Mouse (Mus musculus): ENCODE results near the gene Dync1li2. TPM values are rescaled to one million over a fixed set of nuclear protein-coding genes. Genes with fewer than 3 reads are reported as not detected.
A peak's percentile ranks its signal among the peaks of the same experiment; 100 is the strongest.

Gene Dync1li2
- polyA plus RNA-seq (2014; fragmentation: Nextera tagmentation; extraction: Ambion mirVana): 25.8 and 56.6 TPM in 2 replicates

GRCm38 (mm10) chr8:104442299-104443124, at the start of gene Dync1li2:
Gene Dync1li2 (minus strand): TSS chr8:104443047.
- Histone ChIP-seq H3K27ac (ENCODE audit: low read depth, low read length) (peak within 1 kb of the TSS; percentile 84), H3K9me3 (ENCODE audit: control insufficient read depth, low read length) (no peaks in the 10 kb centered on the region), H3K27me3 (ENCODE audit: control insufficient read depth, insufficient read depth, low read length) (no peaks in the 10 kb centered on the region), H3K4me3 (ENCODE audit: low read length) (peak within 1 kb of the TSS; percentile 94), H3K9ac (ENCODE audit: low read depth, low read length) (peak within 1 kb of the TSS; percentile 93), H3K36me3 (ENCODE audit: control insufficient read depth, insufficient read depth, low read length) (peaks cover 30% of the 10 kb centered on the region), H3K4me1 (ENCODE audit: control insufficient read depth, insufficient read depth, low read length) (peaks cover 9% of the 10 kb centered on the region), H3K4me2 (replicated peaks; ENCODE audit: low read depth, low read length) (peak within 1 kb of the TSS; percentile 85)
- peak; percentile 91 for ATAC-seq (ENCODE audit: low FRiP score, low TSS enrichment)
- under 1% methylated on average over 75 of the region's 75 CpGs for WGBS

- WGBS: 69% methylated on average over 1 of the region's 1 CpGs
- Histone ChIP-seq H3K4me1 (ENCODE audit: control insufficient read depth, insufficient read depth, low read length) (no peaks in the 10 kb centered on the region), H3K27me3 (ENCODE audit: control insufficient read depth, insufficient read depth, low read length) (no peaks in the 10 kb centered on the region), H3K4me2 (replicated peaks; ENCODE audit: low read depth, low read length) (no peak overlapping the region), H3K4me3 (ENCODE audit: low read length) (no peak overlapping the region), H3K36me3 (ENCODE audit: control insufficient read depth, insufficient read depth, low read length) (no peaks in the 10 kb centered on the region), H3K9ac (ENCODE audit: low read depth, low read length) (no peak overlapping the region), H3K9me3 (ENCODE audit: control insufficient read depth, low read length) (no peaks in the 10 kb centered on the region), H3K27ac (ENCODE audit: low read depth, low read length) (no peak overlapping the region)
- ATAC-seq (ENCODE audit: low FRiP score, low TSS enrichment): no peak
These were observed 36.2 kb upstream of the Dync1li2 start for GRCm38 (mm10) chr8:104479091-104479490.

DNA sequence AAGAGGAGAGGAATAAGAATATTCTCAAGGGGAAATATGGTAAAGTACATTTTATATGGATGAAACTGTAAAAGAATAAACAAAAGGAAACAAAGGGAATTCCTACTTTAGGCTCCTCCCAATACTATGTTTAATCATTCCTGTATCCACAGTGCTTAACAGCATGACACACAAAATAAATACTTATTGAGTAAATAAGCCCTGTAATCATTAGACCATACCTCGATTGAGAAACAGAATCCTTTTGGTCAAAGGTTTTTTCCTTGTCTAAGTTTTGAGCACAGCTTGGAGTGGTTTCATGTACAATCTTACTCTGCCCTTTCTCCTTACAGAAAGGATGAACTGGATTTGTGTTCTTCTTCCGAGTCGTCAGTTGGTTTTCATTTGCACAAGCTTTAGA, 29.6 kb upstream of the Dync1li2 start:
- Histone ChIP-seq H3K27ac (ENCODE audit: low read depth, low read length) (no peak overlapping the region), H3K4me2 (replicated peaks; ENCODE audit: low read depth, low read length) (no peak overlapping the region), H3K27me3 (ENCODE audit: control insufficient read depth, insufficient read depth, low read length) (no peaks in the 10 kb centered on the region), H3K4me1 (ENCODE audit: control insufficient read depth, insufficient read depth, low read length) (no peaks in the 10 kb centered on the region), H3K9me3 (ENCODE audit: control insufficient read depth, low read length) (no peaks in the 10 kb centered on the region), H3K36me3 (ENCODE audit: control insufficient read depth, insufficient read depth, low read length) (no peaks in the 10 kb centered on the region), H3K9ac (ENCODE audit: low read depth, low read length) (no peak overlapping the region), H3K4me3 (ENCODE audit: low read length) (no peak overlapping the region)
- WGBS: 82% methylated on average over 3 of the region's 3 CpGs
- no peak for ATAC-seq (ENCODE audit: low FRiP score, low TSS enrichment)

- no peak overlapping the region for H3K4me3 ChIP-seq (ENCODE audit: low read length)
- H3K9ac ChIP-seq (ENCODE audit: low read depth, low read length): no peak overlapping the region
- H3K4me1 ChIP-seq (ENCODE audit: control insufficient read depth, insufficient read depth, low read length): no peaks in the 10 kb centered on the region
- H3K36me3 ChIP-seq (ENCODE audit: control insufficient read depth, insufficient read depth, low read length): no peaks in the 10 kb centered on the region
- no peak overlapping the region for H3K27ac ChIP-seq (ENCODE audit: low read depth, low read length)
- no peaks in the 10 kb centered on the region for H3K9me3 ChIP-seq (ENCODE audit: control insufficient read depth, low read length)
- no peak for ATAC-seq (ENCODE audit: low FRiP score, low TSS enrichment)
- no peaks in the 10 kb centered on the region for H3K27me3 ChIP-seq (ENCODE audit: control insufficient read depth, insufficient read depth, low read length)
- H3K4me2 ChIP-seq (replicated peaks; ENCODE audit: low read depth, low read length): no peak overlapping the region
- 70% methylated on average over 2 of the region's 2 CpGs for WGBS
These were observed 24.6 kb upstream of the Dync1li2 start for GRCm38 (mm10) chr8:104467463-104467862.

DNA sequence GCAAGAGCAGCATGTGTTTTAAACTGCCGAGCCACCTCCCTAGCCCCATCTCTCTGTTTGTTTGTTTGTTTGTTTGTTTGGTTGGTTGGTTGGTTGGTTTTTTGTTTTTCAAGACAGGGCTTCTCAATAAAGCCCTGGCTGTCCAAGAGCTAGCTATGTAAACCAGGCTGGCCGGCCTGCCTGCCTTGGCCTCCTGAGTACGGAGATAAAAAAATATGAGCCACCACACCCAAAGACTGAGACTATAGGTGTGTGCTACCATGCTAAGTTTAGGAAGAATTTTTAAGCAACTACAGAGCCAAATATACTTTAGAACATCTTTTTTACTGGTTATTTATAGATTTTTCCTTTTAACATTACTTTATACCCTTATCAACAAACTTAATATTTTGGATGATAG, 9.3 kb upstream of the Dync1li2 start:
- Histone ChIP-seq H3K4me3 (ENCODE audit: low read length) (no peak overlapping the region), H3K9ac (ENCODE audit: low read depth, low read length) (no peak overlapping the region), H3K36me3 (ENCODE audit: control insufficient read depth, insufficient read depth, low read length) (no peaks in the 10 kb centered on the region), H3K27me3 (ENCODE audit: control insufficient read depth, insufficient read depth, low read length) (no peaks in the 10 kb centered on the region), H3K4me1 (ENCODE audit: control insufficient read depth, insufficient read depth, low read length) (no peaks in the 10 kb centered on the region), H3K4me2 (replicated peaks; ENCODE audit: low read depth, low read length) (no peak overlapping the region), H3K27ac (ENCODE audit: low read depth, low read length) (no peak overlapping the region), H3K9me3 (ENCODE audit: control insufficient read depth, low read length) (no peaks in the 10 kb centered on the region)
- 85% methylated on average over 3 of the region's 3 CpGs for WGBS
- ATAC-seq (ENCODE audit: low FRiP score, low TSS enrichment): no peak

- Histone ChIP-seq H3K4me1 (ENCODE audit: control insufficient read depth, insufficient read depth, low read length) (no peaks in the 10 kb centered on the region), H3K27me3 (ENCODE audit: control insufficient read depth, insufficient read depth, low read length) (no peaks in the 10 kb centered on the region), H3K4me2 (replicated peaks; ENCODE audit: low read depth, low read length) (no peak overlapping the region), H3K27ac (ENCODE audit: low read depth, low read length) (no peak overlapping the region), H3K9me3 (ENCODE audit: control insufficient read depth, low read length) (no peaks in the 10 kb centered on the region), H3K36me3 (ENCODE audit: control insufficient read depth, insufficient read depth, low read length) (no peaks in the 10 kb centered on the region), H3K4me3 (ENCODE audit: low read length) (no peak overlapping the region), H3K9ac (ENCODE audit: low read depth, low read length) (no peak overlapping the region)
- 83% methylated on average over 3 of the region's 3 CpGs for WGBS
- no peak for ATAC-seq (ENCODE audit: low FRiP score, low TSS enrichment)
These were observed 5.9 kb upstream of the Dync1li2 start for GRCm38 (mm10) chr8:104448796-104449195.

GRCm38 (mm10) chr8:104446016-104446415, 3.2 kb upstream of the Dync1li2 start:
- H3K4me1 ChIP-seq (ENCODE audit: control insufficient read depth, insufficient read depth, low read length): peaks cover 9% of the 10 kb centered on the region
- no peaks in the 10 kb centered on the region for H3K36me3 ChIP-seq (ENCODE audit: control insufficient read depth, insufficient read depth, low read length)
- H3K4me3 ChIP-seq (ENCODE audit: low read length): no peak overlapping the region
- no peaks in the 10 kb centered on the region for H3K27me3 ChIP-seq (ENCODE audit: control insufficient read depth, insufficient read depth, low read length)
- H3K9me3 ChIP-seq (ENCODE audit: control insufficient read depth, low read length): no peaks in the 10 kb centered on the region
- H3K27ac ChIP-seq (ENCODE audit: low read depth, low read length): no peak overlapping the region
- H3K9ac ChIP-seq (ENCODE audit: low read depth, low read length): no peak overlapping the region
- 84% methylated on average over 3 of the region's 3 CpGs for whole genome bisulfite sequencing
- ATAC-seq (ENCODE audit: low FRiP score, low TSS enrichment): no peak
- no peak overlapping the region for H3K4me2 ChIP-seq (replicated peaks; ENCODE audit: low read depth, low read length)

DNA sequence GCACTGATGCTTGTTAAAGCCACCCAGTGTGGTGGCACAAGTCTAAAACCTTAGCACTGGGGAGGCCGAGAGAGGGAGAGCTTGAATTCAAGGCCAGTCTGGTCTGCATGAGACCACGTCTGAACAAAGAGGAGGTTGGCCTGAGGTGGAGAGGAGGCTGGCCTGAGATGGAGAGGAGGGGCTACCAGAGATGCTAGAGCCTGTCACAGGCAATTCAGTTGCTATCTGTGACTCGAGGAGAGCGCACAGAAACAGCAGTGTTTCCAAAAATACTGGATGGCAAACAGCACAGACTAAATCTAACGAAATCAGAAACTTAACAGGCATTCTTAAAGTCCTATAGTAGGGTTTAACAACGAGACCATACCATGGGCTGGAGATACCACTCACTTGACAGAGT, 2.4 kb upstream of the Dync1li2 start:
- H3K9ac ChIP-seq (ENCODE audit: low read depth, low read length): no peak overlapping the region
- ATAC-seq (ENCODE audit: low FRiP score, low TSS enrichment): no peak
- peaks cover 5% of the 10 kb centered on the region for H3K36me3 ChIP-seq (ENCODE audit: control insufficient read depth, insufficient read depth, low read length)
- H3K27ac ChIP-seq (ENCODE audit: low read depth, low read length): no peak overlapping the region
- peaks cover 9% of the 10 kb centered on the region for H3K4me1 ChIP-seq (ENCODE audit: control insufficient read depth, insufficient read depth, low read length)
- 63% methylated on average over 6 of the region's 6 CpGs for WGBS
- H3K4me3 ChIP-seq (ENCODE audit: low read length): no peak overlapping the region
- H3K4me2 ChIP-seq (replicated peaks; ENCODE audit: low read depth, low read length): no peak overlapping the region
- H3K27me3 ChIP-seq (ENCODE audit: control insufficient read depth, insufficient read depth, low read length): no peaks in the 10 kb centered on the region
- H3K9me3 ChIP-seq (ENCODE audit: control insufficient read depth, low read length): no peaks in the 10 kb centered on the region

- peak overlapping the region; percentile 93 for H3K9ac ChIP-seq (ENCODE audit: low read depth, low read length)
- H3K4me3 ChIP-seq (ENCODE audit: low read length): peak overlapping the region; percentile 94
- no peak overlapping the region for H3K27ac ChIP-seq (ENCODE audit: low read depth, low read length)
These were observed 355 bp upstream of the Dync1li2 start for GRCm38 (mm10) chr8:104443125-104443679.

More at GRCm38 (mm10) chr8:104443125-104443679, 355 bp upstream of the Dync1li2 start:
- Histone ChIP-seq H3K36me3 (ENCODE audit: control insufficient read depth, insufficient read depth, low read length) (peaks cover 25% of the 10 kb centered on the region), H3K4me1 (ENCODE audit: control insufficient read depth, insufficient read depth, low read length) (peaks cover 9% of the 10 kb centered on the region), H3K4me2 (replicated peaks; ENCODE audit: low read depth, low read length) (peak overlapping the region; percentile 31; the same call in 1 of the 2 replicates), H3K9me3 (ENCODE audit: control insufficient read depth, low read length) (no peaks in the 10 kb centered on the region), H3K27me3 (ENCODE audit: control insufficient read depth, insufficient read depth, low read length) (no peaks in the 10 kb centered on the region)
- ATAC-seq (ENCODE audit: low FRiP score, low TSS enrichment): peak; percentile 21; the same call in 1 of the 2 replicates
- 62% methylated on average over 7 of the region's 7 CpGs for WGBS
